Mouse (Mus musculus): ENCODE measurements at regions not wholly inside any gene's neighbourhood (a gene's known extent, or its start where the extent isn't known, plus 50 kb on each side); places are given as distances from the start of the nearest gene placed in this dataset.
"Not testable (repeated sequence)": the region's sequence is repeated elsewhere in the genome, so short reads cannot be mapped to it uniquely, and the experiment has no call there.

GRCm38 (mm10) chr12:114009391-114009790 is 465.7 kb downstream of the Adam6a start:
- DNase-seq (ENCODE audit: low read depth): no peak

- DNase-seq (ENCODE audit: low read depth): peak; percentile 71
Observed at GRCm38 (mm10) chr12:114012860-114013259, 469.2 kb downstream of the Adam6a start.

- not testable (repeated sequence) for DNase-seq (ENCODE audit: low read depth)
Observed at GRCm38 (mm10) chr12:114037011-114037410, 493.3 kb downstream of the Adam6a start.

- peak; percentile 56 for DNase-seq (ENCODE audit: low read depth)
Observed at GRCm38 (mm10) chr12:114047991-114048390, 504.3 kb downstream of the Adam6a start.

GRCm38 (mm10) chr12:114053341-114053740 is 509.6 kb downstream of the Adam6a start:
- no peak for DNase-seq (ENCODE audit: low read depth)

GRCm38 (mm10) chr12:114059615-114060014 is 515.9 kb downstream of the Adam6a start:
- peak; percentile 28 for DNase-seq (ENCODE audit: low read depth)

GRCm38 (mm10) chr12:114067166-114067565 is 523.5 kb downstream of the Adam6a start:
- DNase-seq (ENCODE audit: low read depth): no peak

GRCm38 (mm10) chr12:114108731-114109130 is 565.0 kb downstream of the Adam6a start:
- DNase-seq (ENCODE audit: low read depth): not testable (repeated sequence)

GRCm38 (mm10) chr12:114134897-114135296 is 591.2 kb downstream of the Adam6a start:
- no peak for DNase-seq (ENCODE audit: low read depth)

- DNase-seq (ENCODE audit: low read depth): no peak
Observed at GRCm38 (mm10) chr12:114148779-114149178, 605.1 kb downstream of the Adam6a start.

- no peak for DNase-seq (ENCODE audit: low read depth)
Observed at GRCm38 (mm10) chr12:114172305-114172704, 628.6 kb downstream of the Adam6a start.

GRCm38 (mm10) chr12:114199521-114199920 is 655.8 kb downstream of the Adam6a start:
- no peak for DNase-seq (ENCODE audit: low read depth)

- DNase-seq (ENCODE audit: low read depth): peak; percentile 20
Observed at GRCm38 (mm10) chr12:114222541-114222940, 678.8 kb downstream of the Adam6a start.
